ENCODE assay signal across 23 mouse cellular contexts in the genomic region with DNA sequence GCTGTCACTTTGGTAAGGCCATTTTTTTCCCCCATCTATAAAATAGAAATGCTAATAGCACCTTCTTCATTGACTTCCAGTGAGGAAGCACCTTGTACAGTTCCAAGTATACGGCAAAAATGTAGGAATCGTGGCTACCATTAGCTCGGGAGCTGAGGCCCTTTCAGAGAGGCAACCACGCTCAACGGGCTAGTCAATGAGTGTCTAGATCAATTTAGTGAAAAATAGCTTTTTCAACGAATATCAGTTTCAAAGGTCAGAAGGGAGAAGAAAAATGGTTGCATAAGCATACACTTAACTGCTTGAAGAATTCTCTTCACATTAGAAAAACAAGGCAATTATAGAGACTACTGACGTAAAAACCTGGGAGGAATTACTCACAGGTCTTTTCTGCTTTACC. TPM values are rescaled to one million over a fixed set of nuclear protein-coding genes. Genes with fewer than 3 reads are reported as not detected.
DNase-seq lines count a peak whose midpoint lies in the region; ATAC-seq and TF ChIP-seq lines count a peak whose summit lies in the region.
"Had no signal": no experiment of that assay in that cellular context is flagged by ENCODE, and none has a peak within 500 bp of the region (broad histone marks: within the 10 kb centered on the region; RNA-seq: fewer than 3 reads in every experiment).

No protein-coding gene starts in this region.

- no peak for ATAC-seq in heart, embryonic 12.5 days (ENCODE audit: insufficient number of reproducible peaks, low FRiP score)
- no peak for ATAC-seq in kidney, embryonic 16.5 days (ENCODE audit: low FRiP score, low TSS enrichment)
- ATAC-seq in kidney, embryonic 14.5 days (ENCODE audit: low FRiP score, low TSS enrichment), result no peak
- ATAC-seq: forebrain, embryonic 14.5 days had no signal

- H3K36me3 ChIP-seq in heart, embryonic 12.5 days, result no peaks in the 10 kb centered on the region
- no peaks in the 10 kb centered on the region for H3K36me3 ChIP-seq in kidney, adult 2 months (ENCODE audit: control insufficient read depth, insufficient read depth, low read length)
- no peaks in the 10 kb centered on the region for H3K36me3 ChIP-seq in kidney, embryonic 16.5 days (ENCODE audit: insufficient read depth, low read length)
- no peaks in the 10 kb centered on the region for H3K36me3 ChIP-seq in kidney, embryonic 14.5 days (ENCODE audit: control insufficient read depth, insufficient read depth, low read length)
- H3K36me3 ChIP-seq: embryonic facial prominence, embryonic 15.5 days; forebrain, embryonic 10.5 days; heart, embryonic 13.5 days; hindbrain, embryonic 12.5 days had no signal

- H3K27ac ChIP-seq in heart, embryonic 12.5 days (ENCODE audit: poor library complexity, severe bottlenecking), result no peak overlapping the region
- peak overlapping the region; percentile 93 for H3K27ac ChIP-seq in kidney, adult 2 months (ENCODE audit: insufficient read depth, low read depth, low read length)
- H3K27ac ChIP-seq in kidney, embryonic 16.5 days (ENCODE audit: low read length), result no peak overlapping the region
- H3K27ac ChIP-seq in kidney, embryonic 14.5 days (ENCODE audit: low read depth, low read length), result no peak overlapping the region
- H3K27ac ChIP-seq: embryonic facial prominence, embryonic 15.5 days; forebrain, embryonic 10.5 days; heart, adult 2 months; heart, embryonic 13.5 days; hindbrain, embryonic 12.5 days had no signal

- WGBS in heart, embryonic 12.5 days, result 80% methylated on average over 7 of the region's 7 CpGs
- 55% methylated on average over 7 of the region's 7 CpGs for WGBS in kidney, adult 2 months
- WGBS in kidney, embryonic 16.5 days, result 80% methylated on average over 7 of the region's 7 CpGs
- 78% methylated on average over 7 of the region's 7 CpGs for WGBS in kidney, embryonic 14.5 days

- H3K9me3 ChIP-seq in heart, embryonic 12.5 days (replicated peaks), result no peaks in the 10 kb centered on the region
- no peaks in the 10 kb centered on the region for H3K9me3 ChIP-seq in kidney, embryonic 16.5 days (ENCODE audit: low read length)
- no peaks in the 10 kb centered on the region for H3K9me3 ChIP-seq in kidney, embryonic 14.5 days (ENCODE audit: control insufficient read depth, low read length)
- H3K9me3 ChIP-seq: embryonic facial prominence, embryonic 15.5 days; forebrain, embryonic 10.5 days; heart, embryonic 13.5 days; hindbrain, embryonic 12.5 days had no signal

- H3K4me3 ChIP-seq in heart, embryonic 12.5 days, result no peak overlapping the region
- no peak overlapping the region for H3K4me3 ChIP-seq in kidney, adult 2 months (ENCODE audit: insufficient read depth, low read depth, low read length)
- H3K4me3 ChIP-seq in kidney, embryonic 16.5 days (ENCODE audit: low read length), result no peak overlapping the region
- no peak overlapping the region for H3K4me3 ChIP-seq in kidney, embryonic 14.5 days (ENCODE audit: low read length)
- H3K4me3 ChIP-seq: embryonic facial prominence, embryonic 15.5 days; erythroblast, embryonic 14.5 days; forebrain, embryonic 10.5 days; heart, adult 2 months; heart, embryonic 13.5 days; hindbrain, embryonic 12.5 days had no signal

- no peak overlapping the region for H3K9ac ChIP-seq in heart, embryonic 12.5 days
- H3K9ac ChIP-seq in kidney, embryonic 16.5 days (replicated peaks; ENCODE audit: low read length), result no peak overlapping the region
- no peak overlapping the region for H3K9ac ChIP-seq in kidney, embryonic 14.5 days (ENCODE audit: low read depth, low read length)
- H3K9ac ChIP-seq: embryonic facial prominence, embryonic 15.5 days; heart, embryonic 13.5 days; hindbrain, embryonic 12.5 days had no signal

- peaks cover 13% of the 10 kb centered on the region for H3K4me1 ChIP-seq in heart, embryonic 12.5 days (replicated peaks)
- H3K4me1 ChIP-seq in kidney, adult 2 months (ENCODE audit: control insufficient read depth, insufficient read depth, low read length), result peaks cover 40% of the 10 kb centered on the region
- peaks cover 18% of the 10 kb centered on the region for H3K4me1 ChIP-seq in kidney, embryonic 16.5 days (ENCODE audit: insufficient read depth, low read length)
- peaks cover 11% of the 10 kb centered on the region; the same call in 1 of the 2 replicates for H3K4me1 ChIP-seq in kidney, embryonic 14.5 days (ENCODE audit: control insufficient read depth, insufficient read depth, low read length)

- TF ChIP-seq POLR2A in kidney, adult 2 months (IDR thresholded peaks at IDR 0.05; ENCODE audit: low read depth, low read length), result no peak

- DNase-seq in heart, adult 11 months, result peak; percentile 23
- peak; percentile 82 for DNase-seq in kidney, adult 2 months
- DNase-seq in kidney, postnatal 25 days, result peak; percentile 45 to 59
- DNase-seq in urinary bladder, postnatal 4 days (ENCODE audit: low spot score in 2 of 2), result no peak
- DNase-seq: adrenal gland, postnatal 10 days; cerebellum, adult 11 months; cerebellum, adult 8-10 months; cerebellum, postnatal 14 days; embryo, embryonic 11 days; gastrocnemius, postnatal 36 days; heart, adult 2 months; heart, postnatal 36 days had no signal

- no peaks in the 10 kb centered on the region for H3K27me3 ChIP-seq in heart, embryonic 12.5 days (replicated peaks)
- H3K27me3 ChIP-seq in kidney, adult 2 months (replicated peaks; ENCODE audit: control insufficient read depth, insufficient read depth, low read length), result no peaks in the 10 kb centered on the region
- no peaks in the 10 kb centered on the region for H3K27me3 ChIP-seq in kidney, embryonic 16.5 days (ENCODE audit: insufficient read depth, low read length)
- H3K27me3 ChIP-seq in kidney, embryonic 14.5 days (ENCODE audit: control insufficient read depth, insufficient read depth, low read length), result no peaks in the 10 kb centered on the region
- H3K27me3 ChIP-seq: embryonic facial prominence, embryonic 15.5 days; heart, embryonic 13.5 days; hindbrain, embryonic 12.5 days had no signal

- TF ChIP-seq CTCF in kidney, adult 2 months (conservative IDR thresholded peaks at IDR 0.05; ENCODE audit: insufficient read depth, insufficient read length, low read depth, low read length), result no peak

- H3K4me2 ChIP-seq in heart, embryonic 12.5 days, result no peak overlapping the region
- H3K4me2 ChIP-seq in kidney, embryonic 16.5 days (replicated peaks; ENCODE audit: low read depth, low read length), result no peak overlapping the region
- H3K4me2 ChIP-seq in kidney, embryonic 14.5 days (replicated peaks; ENCODE audit: low read depth, low read length), result no peak overlapping the region
- H3K4me2 ChIP-seq: embryonic facial prominence, embryonic 15.5 days; heart, embryonic 13.5 days; hindbrain, embryonic 12.5 days had no signal

RNA-seq across cellular contexts. Expression of a gene that starts 47.2 kb away (rescaled TPM):
- polyA plus RNA-seq in heart, embryonic 12.5 days (2016; fragmentation: Nextera tagmentation; extraction: Ambion mirVana), result 0.09 and 0.15 TPM in 2 replicates
- 0.84 and 1.3 TPM in 2 replicates for polyA plus RNA-seq in kidney, adult 2 months (2012; rRNA removed)
- polyA plus RNA-seq in kidney, embryonic 16.5 days (2015; fragmentation: Nextera tagmentation; extraction: Ambion mirVana), result 0.30 and 0.51 TPM in 2 replicates
- polyA plus RNA-seq in kidney, embryonic 14.5 days (2014; fragmentation: Nextera tagmentation; extraction: Ambion mirVana), result 0.13 and 0.26 TPM in 2 replicates
- polyA plus RNA-seq: C2C12; erythroblast, embryonic 14.5 days; heart, adult 2 months; heart, postnatal 0 days had no signal

Comparison
In these comparisons a context has a peak if more than half of its experiments do, and no peak if none do; other contexts are left out.
1. DNase-seq: peak in heart, adult 11 months (single experiment), kidney, adult 2 months (single experiment) and kidney, postnatal 25 days (2 of 2); none in urinary bladder, postnatal 4 days (0 of 2).